Mouse (Mus musculus): Measurements from ENCODE around the gene Desi1.

DNA sequence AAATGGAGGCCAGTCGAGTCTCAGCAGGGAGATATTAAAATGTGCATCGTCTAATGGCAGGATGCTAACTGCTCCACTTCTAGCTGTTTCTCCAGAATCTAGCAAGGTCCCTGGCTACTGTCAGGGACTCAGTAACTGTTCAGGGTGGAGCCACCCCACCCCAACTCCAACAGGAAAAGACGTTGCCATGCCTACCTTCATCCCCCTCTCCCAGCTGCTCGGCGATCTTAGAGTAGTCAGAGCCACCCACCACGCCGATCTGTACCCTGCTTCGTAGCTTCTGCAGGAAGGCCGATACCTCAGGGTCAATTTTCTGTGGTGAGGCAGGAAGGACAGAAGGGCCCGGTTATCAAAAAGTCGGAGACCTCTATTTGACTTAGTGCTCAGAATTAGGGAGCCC, 76.1 kb downstream of the Desi1 start:
- TF ChIP-seq POLR2A (IDR thresholded peaks at IDR 0.05; ENCODE audit: insufficient read length, low read depth) (no peak), POLR2AphosphoS2 (IDR thresholded peaks at IDR 0.05; ENCODE audit: insufficient read length, low read depth) (no peak), MAX (IDR thresholded peaks at IDR 0.05; ENCODE audit: low read depth) (no peak), MYOG (IDR thresholded peaks at IDR 0.05; ENCODE audit: control insufficient read depth in 1 of 3, insufficient read depth in 1 of 3, insufficient read length in 2 of 3, low read depth in 2 of 3) (no peak), CEBPB (IDR thresholded peaks at IDR 0.05; ENCODE audit: insufficient read depth, poor library complexity, severe bottlenecking) (no peak)

Data from myocyte (in vitro differentiated cells).